Mouse (Mus musculus): ENCODE measurements around the gene Hist1h2bk.

DNA sequence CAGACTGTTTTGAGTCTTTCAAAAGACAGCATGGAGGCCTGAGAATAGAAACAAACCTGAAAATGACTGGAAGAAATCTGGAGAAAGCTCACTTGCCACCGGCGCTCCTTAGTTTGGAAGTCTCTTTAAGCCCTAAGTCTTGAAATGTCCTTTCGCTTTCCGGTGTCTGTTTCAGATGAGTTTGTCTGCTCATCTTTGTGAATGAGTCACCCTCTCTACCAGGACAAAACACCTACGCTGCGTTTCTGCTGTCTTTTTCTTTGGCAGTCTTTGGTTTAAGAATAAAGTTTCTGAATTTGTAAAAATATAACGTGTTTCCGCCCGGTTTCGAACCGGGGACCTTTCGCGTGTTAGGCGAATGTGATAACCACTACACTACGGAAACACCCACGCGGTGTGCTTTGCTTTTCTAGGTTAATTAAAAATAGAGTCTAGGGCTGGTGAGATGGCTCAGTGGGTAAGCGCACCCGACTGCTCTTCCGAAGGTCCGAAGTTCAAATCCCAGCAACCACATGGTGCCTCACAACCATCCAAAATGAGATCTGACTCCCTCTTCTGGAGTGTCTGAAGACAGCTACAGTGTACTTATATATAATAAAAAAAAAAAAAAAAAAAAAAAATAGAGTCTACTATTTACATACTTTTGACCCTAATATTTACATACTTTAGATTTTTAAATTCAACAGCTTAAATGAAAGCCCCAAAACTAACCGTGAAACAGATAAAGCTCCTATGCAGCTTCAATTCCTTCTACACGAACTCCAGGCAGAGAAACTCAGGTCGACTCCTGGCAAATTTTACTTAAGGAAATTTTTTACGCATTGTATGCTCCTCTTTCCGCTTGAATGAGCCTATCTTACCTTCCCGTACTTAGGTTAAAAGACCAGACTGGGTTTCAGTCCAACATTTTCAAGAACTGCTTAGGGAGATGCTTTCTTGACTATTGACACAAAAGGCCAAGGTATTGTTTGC is 19.9 kb upstream of the Hist1h2bk start:
- 0 out of 2 replicates have a peak, but pooled peaks have one; percentile 42 for TF ChIP-seq EP300 (IDR thresholded peaks at IDR 0.05; ENCODE audit: insufficient read depth, low read depth, low read length)
- peak; percentile 59 for TF ChIP-seq CTCF (IDR thresholded peaks at IDR 0.05)

Measured in heart, adult 2 months (tissue).